22 mouse cellular contexts compared by ENCODE assay signal in the genomic region with DNA sequence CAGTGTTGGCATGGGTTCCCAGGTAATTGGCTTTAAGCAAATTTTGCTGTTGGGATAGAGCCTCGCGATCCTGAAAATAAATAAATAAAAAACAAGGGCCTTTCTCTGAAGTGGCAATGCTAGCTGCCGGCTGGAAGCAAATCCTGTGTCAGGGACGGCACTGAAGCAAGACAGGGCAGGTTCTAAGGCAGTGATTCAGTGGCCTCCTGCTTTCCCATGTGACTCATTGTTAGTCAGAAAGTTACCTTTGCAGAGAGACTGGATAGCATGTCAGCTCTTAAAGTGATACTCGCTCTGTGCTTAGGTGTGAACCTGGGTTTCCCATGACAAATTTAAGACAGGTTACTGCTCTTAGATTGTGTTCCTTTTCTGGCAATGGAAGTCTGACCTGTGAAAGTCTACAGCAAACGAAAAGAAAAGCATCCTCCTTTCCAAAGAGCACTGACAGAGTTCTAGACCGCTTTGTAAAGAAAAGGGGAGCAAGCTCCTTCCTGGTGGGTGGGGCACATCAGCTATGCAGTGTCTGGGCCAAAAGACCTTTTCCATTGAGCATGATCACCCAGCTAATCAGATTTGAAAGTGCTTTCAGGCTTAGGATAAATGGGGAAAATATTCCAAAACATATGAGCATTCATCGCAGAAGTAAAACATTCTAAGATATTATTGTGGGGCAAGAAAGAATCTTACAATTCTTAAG.
A peak's percentile ranks its signal among the peaks of the same experiment; 100 is the strongest.
DNase-seq lines count a peak whose midpoint lies in the region; ATAC-seq and TF ChIP-seq lines count a peak whose summit lies in the region.
"Had no signal": no experiment of that assay in that cellular context is flagged by ENCODE, and none has a peak within 500 bp of the region (broad histone marks: within the 10 kb centered on the region; RNA-seq: fewer than 3 reads in every experiment).

No protein-coding gene starts in this region.

- TF ChIP-seq CTCF in Patski (IDR thresholded peaks at IDR 0.05) = no peak
- no peak for TF ChIP-seq CTCF in midbrain, postnatal 0 days (IDR thresholded peaks at IDR 0.05)
- no peak for TF ChIP-seq CTCF in hindbrain, postnatal 0 days (IDR thresholded peaks at IDR 0.05; ENCODE audit: low read depth)

- in situ Hi-C loops in Patski (cut with MboI; ENCODE audit: low pct_unique_long_range_greater_than_20kb) = no loop called here

- 60% methylated on average over 8 of the region's 8 CpGs for WGBS in embryonic facial prominence, embryonic 13.5 days
- WGBS in embryonic facial prominence, embryonic 10.5 days = 69% methylated on average over 8 of the region's 8 CpGs
- 51% methylated on average over 8 of the region's 8 CpGs for WGBS in embryonic facial prominence, embryonic 14.5 days
- WGBS in midbrain, postnatal 0 days = 51% methylated on average over 8 of the region's 8 CpGs
- 59% methylated on average over 8 of the region's 8 CpGs for WGBS in hindbrain, postnatal 0 days

- TF ChIP-seq POLR2A in myocyte (IDR thresholded peaks at IDR 0.05; ENCODE audit: insufficient read length, low read depth) = no peak

- H3K4me1 ChIP-seq in embryonic facial prominence, embryonic 13.5 days = peaks cover 26% of the 10 kb centered on the region
- no peaks in the 10 kb centered on the region for H3K4me1 ChIP-seq in embryonic facial prominence, embryonic 10.5 days
- H3K4me1 ChIP-seq in embryonic facial prominence, embryonic 14.5 days (ENCODE audit: control insufficient read depth, insufficient read depth, low read length) = peaks cover 23% of the 10 kb centered on the region
- H3K4me1 ChIP-seq in midbrain, postnatal 0 days (ENCODE audit: insufficient read depth, low read length) = no peaks in the 10 kb centered on the region
- H3K4me1 ChIP-seq in hindbrain, postnatal 0 days (ENCODE audit: insufficient read depth, low read length) = peaks cover 4% of the 10 kb centered on the region; the same call in 1 of the 2 replicates
- H3K4me1 ChIP-seq: heart, embryonic 13.5 days; liver, embryonic 12.5 days; midbrain, embryonic 10.5 days; neural tube, embryonic 12.5 days had no signal

- DNase-seq in embryonic facial prominence, embryonic 10.5 days (ENCODE audit: low spot score) = no peak
- DNase-seq in Patski (ENCODE audit: low read depth, low spot score) = no peak
- peak; percentile 68 for DNase-seq in embryonic facial prominence, embryonic 14.5 days (ENCODE audit: low spot score)
- DNase-seq in thymus, postnatal 4 days = no peak
- no peak for DNase-seq in midbrain, postnatal 0 days (ENCODE audit: low spot score)
- DNase-seq in hindbrain, postnatal 0 days (ENCODE audit: low spot score) = no peak
- DNase-seq: B cell, adult 2 months; cerebellum, adult 8-10 months; heart, adult 11 months; kidney, adult 2 months; kidney, postnatal 4 days; lung, embryonic 14.5 days; lung, postnatal 4 days; right cerebral cortex, adult 18-20 months; thymus, adult 18-20 months had no signal

- no peak overlapping the region for H3K4me3 ChIP-seq in embryonic facial prominence, embryonic 13.5 days
- no peak overlapping the region for H3K4me3 ChIP-seq in embryonic facial prominence, embryonic 10.5 days
- no peak overlapping the region for H3K4me3 ChIP-seq in embryonic facial prominence, embryonic 14.5 days (ENCODE audit: low read depth, low read length)
- H3K4me3 ChIP-seq in myocyte = no peak overlapping the region
- no peak overlapping the region for H3K4me3 ChIP-seq in midbrain, postnatal 0 days (ENCODE audit: low read depth, low read length)
- H3K4me3 ChIP-seq in hindbrain, postnatal 0 days (ENCODE audit: low read length) = no peak overlapping the region
- H3K4me3 ChIP-seq: heart, embryonic 13.5 days; liver, embryonic 12.5 days; midbrain, embryonic 10.5 days; neural tube, embryonic 12.5 days had no signal

- H3K27ac ChIP-seq in embryonic facial prominence, embryonic 13.5 days = no peak overlapping the region
- no peak overlapping the region for H3K27ac ChIP-seq in embryonic facial prominence, embryonic 10.5 days (replicated peaks)
- no peak overlapping the region for H3K27ac ChIP-seq in embryonic facial prominence, embryonic 14.5 days (replicated peaks; ENCODE audit: low read depth, low read length)
- no peak overlapping the region for H3K27ac ChIP-seq in midbrain, postnatal 0 days (ENCODE audit: low read depth, low read length)
- H3K27ac ChIP-seq in hindbrain, postnatal 0 days = no peak overlapping the region; the same call in 1 of the 2 replicates
- H3K27ac ChIP-seq: heart, embryonic 13.5 days; hindbrain, embryonic 14.5 days; liver, embryonic 12.5 days; midbrain, embryonic 10.5 days; neural tube, embryonic 12.5 days had no signal

- CTCF ChIA-PET in Patski (lab: Charles Lee) = interaction anchor here (0.8 to 1.5 kb wide), 9 partner anchors 18 to 152 kb away, joined by 3 to 5 read pairs (median 3); no protein-coding TSS in a partner anchor

- H3K4me2 ChIP-seq in embryonic facial prominence, embryonic 13.5 days = 0 out of 2 replicates have a peak overlapping the region, but pooled peaks have one; percentile 11
- H3K4me2 ChIP-seq in embryonic facial prominence, embryonic 14.5 days (ENCODE audit: low read depth, low read length) = no peak overlapping the region
- peak overlapping the region; percentile 20 for H3K4me2 ChIP-seq in myocyte (ENCODE audit: low read depth)
- H3K4me2 ChIP-seq in midbrain, postnatal 0 days (ENCODE audit: low read depth, low read length, poor library complexity, severe bottlenecking) = no peak overlapping the region
- H3K4me2 ChIP-seq in hindbrain, postnatal 0 days (ENCODE audit: low read depth, low read length) = no peak overlapping the region
- H3K4me2 ChIP-seq: heart, embryonic 13.5 days; hindbrain, embryonic 14.5 days; liver, embryonic 12.5 days; lung, embryonic 14.5 days; neural tube, embryonic 12.5 days had no signal

- H3K79me2 ChIP-seq in myocyte (ENCODE audit: control insufficient read depth, insufficient read depth) = no peaks in the 10 kb centered on the region

- H3K9me3 ChIP-seq in embryonic facial prominence, embryonic 13.5 days = no peaks in the 10 kb centered on the region
- no peaks in the 10 kb centered on the region for H3K9me3 ChIP-seq in embryonic facial prominence, embryonic 10.5 days
- no peaks in the 10 kb centered on the region for H3K9me3 ChIP-seq in embryonic facial prominence, embryonic 14.5 days (ENCODE audit: control insufficient read depth, low read length)
- H3K9me3 ChIP-seq in midbrain, postnatal 0 days (ENCODE audit: low read length) = no peaks in the 10 kb centered on the region
- H3K9me3 ChIP-seq in hindbrain, postnatal 0 days (ENCODE audit: low read length) = no peaks in the 10 kb centered on the region
- H3K9me3 ChIP-seq: heart, embryonic 13.5 days; liver, embryonic 12.5 days; midbrain, embryonic 10.5 days; neural tube, embryonic 12.5 days had no signal

- H3K27me3 ChIP-seq in embryonic facial prominence, embryonic 13.5 days = no peaks in the 10 kb centered on the region
- H3K27me3 ChIP-seq in embryonic facial prominence, embryonic 10.5 days (replicated peaks; ENCODE audit: low read depth, poor library complexity, severe bottlenecking) = no peaks in the 10 kb centered on the region
- H3K27me3 ChIP-seq in Patski (no peaks in the 10 kb centered on the region), myocyte (ENCODE audit: control insufficient read depth, insufficient read depth, insufficient read length) (no peaks in the 10 kb centered on the region)
- no peaks in the 10 kb centered on the region for H3K27me3 ChIP-seq in embryonic facial prominence, embryonic 14.5 days (replicated peaks; ENCODE audit: control insufficient read depth, insufficient read depth, low read length)
- H3K27me3 ChIP-seq in midbrain, postnatal 0 days (ENCODE audit: insufficient read depth, low read length) = no peaks in the 10 kb centered on the region
- H3K27me3 ChIP-seq in hindbrain, postnatal 0 days (ENCODE audit: insufficient read depth, low read length) = no peaks in the 10 kb centered on the region
- H3K27me3 ChIP-seq: liver, embryonic 12.5 days; neural tube, embryonic 12.5 days had no signal

- no peak overlapping the region for H3K9ac ChIP-seq in embryonic facial prominence, embryonic 13.5 days
- H3K9ac ChIP-seq in embryonic facial prominence, embryonic 14.5 days (ENCODE audit: low read depth, low read length) = no peak overlapping the region
- no peak overlapping the region for H3K9ac ChIP-seq in midbrain, postnatal 0 days (replicated peaks; ENCODE audit: low read length, poor library complexity, severe bottlenecking)
- H3K9ac ChIP-seq in hindbrain, postnatal 0 days (replicated peaks; ENCODE audit: low read length) = no peak overlapping the region
- H3K9ac ChIP-seq: heart, embryonic 13.5 days; hindbrain, embryonic 14.5 days; liver, embryonic 12.5 days; lung, embryonic 14.5 days; neural tube, embryonic 12.5 days had no signal

- POLR2A ChIA-PET in Patski (lab: Charles Lee) = interaction anchor here (0.9 kb wide), 1 partner anchor 9 kb away, joined by 3 read pairs; no protein-coding TSS in a partner anchor

- no peak overlapping the region for H3ac ChIP-seq in myocyte (ENCODE audit: control insufficient read depth, insufficient read length)

- ATAC-seq in embryonic facial prominence, embryonic 13.5 days (ENCODE audit: insufficient number of reproducible peaks, insufficient read depth, low FRiP score, low TSS enrichment, low read depth) = no peak; the same call in 1 of the 2 replicates
- ATAC-seq in Patski = peak; percentile 93
- ATAC-seq in embryonic facial prominence, embryonic 14.5 days (ENCODE audit: low read depth) = peak; percentile 53; the same call in 1 of the 2 replicates
- ATAC-seq in midbrain, postnatal 0 days (ENCODE audit: low FRiP score) = no peak
- no peak for ATAC-seq in hindbrain, postnatal 0 days
- ATAC-seq: liver, embryonic 12.5 days had no signal

- no peaks in the 10 kb centered on the region for H3K36me3 ChIP-seq in embryonic facial prominence, embryonic 13.5 days
- H3K36me3 ChIP-seq in embryonic facial prominence, embryonic 10.5 days (replicated peaks) = no peaks in the 10 kb centered on the region
- no peaks in the 10 kb centered on the region for H3K36me3 ChIP-seq in embryonic facial prominence, embryonic 14.5 days (ENCODE audit: control insufficient read depth, insufficient read depth, low read length)
- no peaks in the 10 kb centered on the region for H3K36me3 ChIP-seq in myocyte (ENCODE audit: control insufficient read depth, insufficient read depth)
- no peaks in the 10 kb centered on the region for H3K36me3 ChIP-seq in midbrain, postnatal 0 days (ENCODE audit: insufficient read depth, low read length)
- no peaks in the 10 kb centered on the region for H3K36me3 ChIP-seq in hindbrain, postnatal 0 days (ENCODE audit: insufficient read depth, low read length)
- H3K36me3 ChIP-seq: heart, embryonic 13.5 days; liver, embryonic 12.5 days; midbrain, embryonic 10.5 days; neural tube, embryonic 12.5 days had no signal

TF ChIP-seq in myocyte, 11 proteins besides CTCF, POLR2A, EP300 and RAD21 (continues in another document):
- no peak for TF ChIP-seq POLR2AphosphoS2 (IDR thresholded peaks at IDR 0.05; ENCODE audit: insufficient read length, low read depth)
- TF ChIP-seq TCF12 (IDR thresholded peaks at IDR 0.05; ENCODE audit: insufficient read depth, poor library complexity, severe bottlenecking) = no peak
- no peak for TF ChIP-seq CEBPB (IDR thresholded peaks at IDR 0.05; ENCODE audit: insufficient read depth, poor library complexity, severe bottlenecking)
- no peak for TF ChIP-seq MYOD1 (IDR thresholded peaks at IDR 0.05; ENCODE audit: control insufficient read depth in 1 of 3, insufficient read length in 2 of 3, low read depth in 2 of 3)
- no peak for TF ChIP-seq MAX (IDR thresholded peaks at IDR 0.05; ENCODE audit: low read depth)

Comparison
In these comparisons a context has a peak if more than half of its experiments do, and no peak if none do; other contexts are left out.
1. ATAC-seq: peak in Patski (single experiment) and embryonic facial prominence, embryonic 14.5 days (single experiment); none in embryonic facial prominence, embryonic 13.5 days (single experiment), midbrain, postnatal 0 days (single experiment) and hindbrain, postnatal 0 days (single experiment).
2. H3K4me2 ChIP-seq: peak in embryonic facial prominence, embryonic 13.5 days (single experiment) and myocyte (single experiment); none in embryonic facial prominence, embryonic 14.5 days (single experiment), midbrain, postnatal 0 days (single experiment) and hindbrain, postnatal 0 days (single experiment).